Mouse (Mus musculus) midbrain, embryonic 14.5 days (tissue): ENCODE data around the gene Ina. TPM values are rescaled to one million over a fixed set of nuclear protein-coding genes. Genes with fewer than 3 reads are reported as not detected.

Experiments
- ATAC-seq: fragments of 200-750 bp; cut with Nextera tagmentation; 2 replicates; pipeline ENCODE4 v1.8.0; 2017; ENCODE audit warnings: moderate number of reproducible peaks, moderate library complexity; ENCODE audit not compliant: low FRiP score, low TSS enrichment
- DNase-seq: peaks from one replicate; pipeline ENCODE4 v3.0.0-alpha.2; 2015
- H3K27ac ChIP-seq: fragments of 300-500 bp; sonication (generic); replicated peaks from 2 replicates; pipeline ENCODE4 v1.5.1; 2014; ENCODE audit warnings: mild to moderate bottlenecking, low read depth, low read length, moderate library complexity
- H3K27me3 ChIP-seq: fragments of 300-500 bp; sonication (generic); 2 replicates; pipeline ENCODE4 v1.6.1; 2014; ENCODE audit warnings: low read length, control low read depth, mixed read lengths; ENCODE audit not compliant: control insufficient read depth, insufficient read depth
- H3K36me3 ChIP-seq: fragments of 300-500 bp; sonication (generic); 2 replicates; pipeline ENCODE4 v1.6.1; 2014; ENCODE audit warnings: low read length, control low read depth; ENCODE audit not compliant: control insufficient read depth, insufficient read depth
- H3K4me1 ChIP-seq: fragments of 300-500 bp; sonication (generic); 2 replicates; pipeline ENCODE4 v1.6.1; 2014; ENCODE audit warnings: mild to moderate bottlenecking, antibody characterized with exemption, low read length, control low read depth; ENCODE audit not compliant: control insufficient read depth, insufficient read depth
- H3K4me2 ChIP-seq: fragments of 300-500 bp; sonication (generic); 2 replicates; pipeline ENCODE4 v1.6.1; 2014; ENCODE audit warnings: mild to moderate bottlenecking, low read length, moderate library complexity
- H3K4me3 ChIP-seq: fragments of 300-500 bp; sonication (generic); replicated peaks from 2 replicates; pipeline ENCODE4 v1.5.1; 2014; ENCODE audit warnings: low read depth, low read length
- H3K9ac ChIP-seq: fragments of 300-500 bp; sonication (generic); replicated peaks from 2 replicates; pipeline ENCODE4 v1.6.1; 2014; ENCODE audit warnings: mild to moderate bottlenecking, low read length, moderate library complexity
- H3K9me3 ChIP-seq: fragments of 300-500 bp; sonication (generic); 2 replicates; pipeline ENCODE4 v1.6.1; 2016; ENCODE audit warnings: low read length, control low read depth, mixed read lengths; ENCODE audit not compliant: control insufficient read depth
- WGBS: fragments of 180-500 bp; shearing (Covaris S2); extraction: QIAGEN DNeasy Blood & Tissue Kit; methylation state at CpG from one replicate; pipeline ENCODE4 v1.1.7; 2014; 5-methylcytosine and 5-hydroxymethylcytosine counted together
- polyA plus RNA-seq: library from polyadenylated mRNA; unstranded; fragments of >200 nt; fragmentation: Nextera tagmentation; extraction: Ambion mirVana; gene quantifications from 2 replicates; pipeline ENCODE4 v1.2.1, GENCODE M21; 2014

Ina gene
- 605 and 611 TPM in 2 replicates for polyA plus RNA-seq

DNA sequence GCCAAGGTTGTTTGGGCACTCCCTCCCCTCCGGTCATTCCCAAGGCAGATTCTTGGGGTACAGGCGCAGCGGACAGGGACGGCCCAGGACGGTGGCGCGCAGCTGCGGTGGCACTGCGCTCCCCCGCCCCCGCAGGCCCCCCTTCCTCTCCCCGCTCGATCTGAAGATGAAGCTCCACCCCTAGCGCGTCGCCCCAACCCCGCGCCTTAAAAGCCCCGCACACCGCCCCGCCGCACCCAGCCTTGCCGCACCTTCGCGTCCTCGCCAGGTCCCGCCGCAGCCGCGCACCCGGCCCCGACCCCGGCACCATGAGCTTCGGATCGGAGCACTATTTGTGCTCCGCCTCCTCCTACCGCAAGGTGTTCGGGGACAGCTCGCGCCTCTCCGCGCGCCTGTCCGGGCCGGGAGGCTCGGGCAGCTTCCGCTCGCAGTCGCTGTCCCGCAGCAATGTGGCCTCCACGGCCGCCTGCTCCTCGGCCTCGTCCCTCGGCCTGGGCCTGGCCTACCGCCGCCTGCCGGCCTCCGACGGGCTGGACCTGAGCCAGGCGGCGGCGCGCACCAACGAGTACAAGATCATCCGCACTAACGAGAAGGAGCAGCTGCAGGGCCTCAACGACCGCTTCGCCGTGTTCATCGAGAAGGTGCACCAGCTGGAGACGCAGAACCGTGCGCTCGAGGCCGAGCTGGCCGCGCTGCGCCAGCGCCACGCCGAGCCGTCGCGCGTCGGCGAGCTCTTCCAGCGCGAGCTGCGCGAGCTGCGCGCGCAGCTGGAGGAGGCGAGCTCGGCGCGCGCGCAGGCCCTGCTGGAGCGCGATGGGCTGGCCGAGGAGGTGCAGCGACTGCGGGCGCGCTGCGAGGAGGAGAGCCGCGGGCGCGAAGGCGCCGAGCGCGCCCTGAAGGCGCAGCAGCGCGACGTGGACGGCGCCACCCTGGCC is at the start of gene Ina, which contains the start of gene Nt5c2:
TSS of gene Ina (plus strand) at position 252 of the 935 bp plus-strand sequence.
TSS of gene Nt5c2 (minus strand) at position 707 of the 935 bp plus-strand sequence.
- DNase-seq = peak; percentile 94
- H3K9ac ChIP-seq = peak within 1 kb of the TSS; percentile 88
- peak; percentile 91 for ATAC-seq
- no peaks in the 10 kb centered on the region for H3K9me3 ChIP-seq
- under 1% methylated on average over 121 of the region's 124 CpGs for WGBS
- peak within 1 kb of the TSS; percentile 95 for H3K27ac ChIP-seq
- H3K27me3 ChIP-seq = peaks cover 6% of the 10 kb centered on the region; the same call in 1 of the 2 replicates
- H3K4me3 ChIP-seq = peak within 1 kb of the TSS; percentile 80
- H3K36me3 ChIP-seq = no peaks in the 10 kb centered on the region
- peak within 1 kb of the TSS; percentile 60 for H3K4me2 ChIP-seq
- H3K4me1 ChIP-seq = peaks cover 13% of the 10 kb centered on the region; the same call in 1 of the 2 replicates

- Histone ChIP-seq H3K9me3 (no peaks in the 10 kb centered on the region), H3K27ac (no peak overlapping the region), H3K27me3 (no peaks in the 10 kb centered on the region), H3K4me3 (no peak overlapping the region), H3K4me2 (no peak overlapping the region), H3K36me3 (no peaks in the 10 kb centered on the region), H3K9ac (no peak overlapping the region), H3K4me1 (peaks cover 10% of the 10 kb centered on the region)
- no peak for ATAC-seq
- no peak for DNase-seq
Observed at GRCm38 (mm10) chr19:46965496-46965895, 49.0 kb upstream of the Ina start.

DNA sequence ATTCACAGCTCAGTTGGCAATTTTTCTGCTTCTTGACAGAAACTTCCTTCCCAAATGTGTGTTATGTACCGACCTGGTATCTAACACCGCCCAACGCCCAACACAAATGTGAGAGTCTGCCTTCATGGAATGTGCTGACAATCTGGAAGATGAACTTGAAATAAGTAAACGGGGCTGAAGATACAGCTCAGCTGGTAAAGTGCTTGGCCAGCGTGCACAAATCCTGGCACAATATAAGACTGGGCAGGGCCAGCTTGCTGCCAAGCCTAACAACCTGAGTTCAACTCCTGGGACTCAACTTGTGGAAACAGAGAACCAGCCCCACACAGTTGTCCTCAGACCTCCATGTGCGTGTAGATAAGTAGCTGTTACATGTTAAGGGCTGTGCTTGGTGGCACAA is 48.2 kb upstream of the Ina start:
- Histone ChIP-seq H3K9ac (no peak overlapping the region), H3K9me3 (no peaks in the 10 kb centered on the region), H3K4me3 (no peak overlapping the region), H3K4me1 (peaks cover 11% of the 10 kb centered on the region), H3K36me3 (no peaks in the 10 kb centered on the region), H3K27me3 (no peaks in the 10 kb centered on the region), H3K27ac (no peak overlapping the region), H3K4me2 (no peak overlapping the region)
- 93% methylated on average over 6 of the region's 6 CpGs for WGBS
- ATAC-seq (no peak), DNase-seq (no peak)

DNA sequence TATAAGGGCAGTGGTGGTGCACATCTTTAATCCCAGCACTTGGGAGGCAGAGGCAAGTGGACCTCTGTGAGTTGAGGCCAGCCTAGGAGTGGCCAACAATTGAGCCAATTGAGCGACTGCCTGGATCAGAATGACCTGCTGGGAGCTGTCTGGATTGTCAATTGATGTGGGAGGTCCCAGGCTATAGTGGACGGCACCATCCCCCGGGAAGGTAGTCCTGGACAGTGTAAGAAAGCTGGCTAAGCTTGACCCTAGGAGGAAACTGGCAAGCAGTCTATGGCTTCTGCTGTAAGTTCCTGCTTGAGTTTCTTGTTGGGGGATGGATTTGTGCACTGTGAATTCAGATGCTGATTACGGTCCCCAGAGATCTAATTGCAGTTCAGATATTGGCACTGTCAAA is 46.6 kb upstream of the Ina start:
- peaks cover 23% of the 10 kb centered on the region for H3K4me1 ChIP-seq
- no peak overlapping the region for H3K4me2 ChIP-seq
- no peaks in the 10 kb centered on the region for H3K27me3 ChIP-seq
- ATAC-seq (no peak), DNase-seq (no peak)
- no peaks in the 10 kb centered on the region for H3K9me3 ChIP-seq
- H3K4me3 ChIP-seq = no peak overlapping the region
- 36% methylated on average over 4 of the region's 4 CpGs for WGBS
- H3K27ac ChIP-seq = no peak overlapping the region
- no peak overlapping the region for H3K9ac ChIP-seq
- no peaks in the 10 kb centered on the region for H3K36me3 ChIP-seq

DNA sequence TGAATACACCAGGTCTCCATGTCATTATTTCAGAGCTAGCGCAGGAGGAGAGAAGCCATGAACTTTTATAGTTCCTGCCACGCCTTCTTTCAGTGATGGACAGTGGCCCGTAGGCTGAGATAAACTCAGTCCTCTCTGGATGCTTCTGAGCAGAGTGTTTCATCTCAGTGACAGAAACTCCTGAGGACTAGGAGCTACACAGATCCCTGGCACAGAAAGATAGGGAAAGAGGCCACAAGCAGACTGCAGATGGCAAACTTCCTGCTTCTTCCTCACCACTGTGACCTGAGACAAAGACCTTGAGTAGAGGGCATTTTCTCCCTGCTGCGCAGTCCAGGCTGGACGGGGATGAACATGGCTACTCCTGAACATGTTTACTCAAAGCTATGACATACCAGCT is 45.7 kb upstream of the Ina start:
- no peak overlapping the region for H3K4me3 ChIP-seq
- no peaks in the 10 kb centered on the region for H3K36me3 ChIP-seq
- ATAC-seq = no peak
- no peaks in the 10 kb centered on the region for H3K27me3 ChIP-seq
- H3K9ac ChIP-seq = no peak overlapping the region
- no peak overlapping the region for H3K4me2 ChIP-seq
- H3K9me3 ChIP-seq = no peaks in the 10 kb centered on the region
- peaks cover 23% of the 10 kb centered on the region for H3K4me1 ChIP-seq
- no peak for DNase-seq
- WGBS = 90% methylated on average over 5 of the region's 5 CpGs
- H3K27ac ChIP-seq = no peak overlapping the region

DNA sequence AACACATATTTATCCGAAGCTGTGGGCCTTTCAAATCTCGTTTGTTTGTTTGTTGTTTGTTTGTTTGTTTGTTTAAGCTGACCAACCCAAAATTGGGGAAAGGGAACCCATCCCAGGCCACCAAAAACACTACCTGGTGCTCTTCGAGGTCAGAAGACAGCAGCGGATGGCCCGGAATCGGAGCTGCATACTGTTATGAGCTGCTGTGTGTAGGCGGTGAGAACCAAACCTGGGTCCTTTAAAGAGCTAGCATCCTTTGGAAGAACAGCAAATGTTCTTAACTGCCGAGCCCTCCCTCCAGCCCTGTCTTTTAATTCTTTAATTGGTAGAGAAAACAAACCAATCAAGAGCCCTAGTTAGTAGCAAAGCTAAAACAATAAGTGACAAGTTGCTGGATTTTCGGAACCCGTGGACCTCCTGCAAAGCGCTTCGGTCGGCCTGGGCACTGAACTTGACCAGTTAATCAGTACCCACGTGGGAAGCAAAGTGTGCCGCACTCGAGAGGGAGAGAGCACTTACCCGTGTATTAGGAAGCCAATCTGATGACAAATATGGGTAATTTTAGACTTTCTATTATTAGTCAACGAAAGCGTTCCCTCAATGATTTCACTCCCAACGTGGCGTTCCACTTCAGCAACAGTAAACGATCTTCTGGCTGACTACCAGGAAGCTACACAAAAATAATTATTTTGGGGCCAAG is 45.1 kb upstream of the Ina start:
- WGBS = 87% methylated on average over 22 of the region's 22 CpGs
- Histone ChIP-seq H3K36me3 (no peaks in the 10 kb centered on the region), H3K27ac (no peak overlapping the region)

DNA sequence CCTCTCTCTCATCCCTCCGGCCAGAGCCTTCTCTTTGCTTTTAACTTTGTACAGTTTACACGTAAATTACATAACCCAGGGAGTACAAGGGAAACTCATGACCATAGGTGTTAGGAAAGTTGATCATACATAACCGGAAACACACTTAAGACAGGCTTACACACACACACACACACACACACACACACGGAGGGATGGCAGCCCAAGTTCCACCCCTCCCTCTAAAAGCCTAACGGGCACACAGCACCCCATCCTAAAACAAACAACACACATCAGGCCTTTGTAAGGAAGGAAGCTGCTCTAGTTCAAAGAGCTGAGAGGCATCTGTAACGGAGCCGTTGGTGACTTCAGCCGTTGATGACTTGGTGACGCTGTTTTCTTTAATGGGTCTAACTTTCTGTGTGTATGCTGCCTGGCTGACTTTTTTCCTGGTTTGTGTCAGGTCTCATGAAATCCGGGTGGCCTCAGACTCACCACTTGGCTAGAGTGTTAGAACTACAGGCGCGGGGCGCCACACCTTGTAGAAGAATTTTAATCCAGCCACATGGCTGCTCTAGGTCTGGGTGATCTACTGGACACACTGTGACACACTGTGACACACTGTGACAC is 44.3 kb upstream of the Ina start:
- Histone ChIP-seq H3K27me3 (no peaks in the 10 kb centered on the region), H3K4me3 (no peak overlapping the region), H3K9me3 (no peaks in the 10 kb centered on the region), H3K4me2 (no peak overlapping the region), H3K9ac (no peak overlapping the region), H3K27ac (peak overlapping the region; percentile 27; the same call in 1 of the 2 replicates), H3K4me1 (peaks cover 23% of the 10 kb centered on the region), H3K36me3 (no peaks in the 10 kb centered on the region)
- ATAC-seq (peak; percentile 34; the same call in 1 of the 2 replicates), DNase-seq (no peak)
- 64% methylated on average over 13 of the region's 13 CpGs for WGBS

More for the DNA sequence above, 45.1 kb upstream of the Ina start:
- ATAC-seq (no peak), DNase-seq (no peak)
- no peak overlapping the region for H3K9ac ChIP-seq
- H3K27me3 ChIP-seq = no peaks in the 10 kb centered on the region
- no peak overlapping the region for H3K4me3 ChIP-seq
- H3K4me1 ChIP-seq = peaks cover 23% of the 10 kb centered on the region
- no peaks in the 10 kb centered on the region for H3K9me3 ChIP-seq
- H3K4me2 ChIP-seq = no peak overlapping the region

DNA sequence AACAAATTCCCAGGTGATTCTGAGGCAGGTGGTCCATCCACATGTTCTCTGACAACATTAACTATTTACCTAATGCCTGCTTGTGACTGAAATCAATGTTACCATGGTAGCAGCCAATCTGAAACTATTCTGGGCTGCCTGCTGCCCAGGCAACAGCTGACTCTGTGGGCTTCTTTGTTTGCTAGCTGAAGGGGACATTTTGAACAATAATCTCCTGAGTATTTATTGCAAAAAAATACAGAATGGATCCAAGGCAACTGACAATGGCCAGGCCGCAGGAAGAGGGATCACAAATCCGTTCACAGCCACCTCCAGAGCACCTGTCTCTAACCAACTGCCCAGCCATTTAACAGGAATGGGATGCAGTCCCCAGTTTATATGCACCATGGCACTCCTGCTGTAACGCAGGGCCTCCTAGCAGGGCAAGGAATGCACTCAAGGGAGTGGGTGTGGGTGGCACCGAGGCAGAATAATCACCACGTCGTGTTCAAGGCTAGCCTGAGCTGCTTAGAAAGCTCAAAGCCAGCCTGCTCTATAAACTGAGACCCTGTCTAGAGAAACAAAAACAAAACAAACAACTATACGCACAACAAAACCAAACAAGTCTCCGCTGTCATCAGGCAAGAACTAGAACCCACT is 43.3 kb upstream of the Ina start:
- Histone ChIP-seq H3K4me1 (peaks cover 23% of the 10 kb centered on the region), H3K27ac (peak overlapping the region; percentile 91), H3K9me3 (no peaks in the 10 kb centered on the region), H3K4me2 (0 out of 2 replicates have a peak overlapping the region, but pooled peaks have one; percentile 13), H3K9ac (0 out of 2 replicates have a peak overlapping the region, but pooled peaks have one; percentile 18), H3K36me3 (no peaks in the 10 kb centered on the region), H3K27me3 (no peaks in the 10 kb centered on the region), H3K4me3 (no peak overlapping the region)
- DNase-seq (peak; percentile 82), ATAC-seq (peak; percentile 48; the same call in 1 of the 2 replicates)
- WGBS = 23% methylated on average over 8 of the region's 8 CpGs
